Mouse (Mus musculus): Measurements from ENCODE around the gene Uaca.
A peak's percentile ranks its signal among the peaks of the same experiment; 100 is the strongest.

Uaca gene

DNA sequence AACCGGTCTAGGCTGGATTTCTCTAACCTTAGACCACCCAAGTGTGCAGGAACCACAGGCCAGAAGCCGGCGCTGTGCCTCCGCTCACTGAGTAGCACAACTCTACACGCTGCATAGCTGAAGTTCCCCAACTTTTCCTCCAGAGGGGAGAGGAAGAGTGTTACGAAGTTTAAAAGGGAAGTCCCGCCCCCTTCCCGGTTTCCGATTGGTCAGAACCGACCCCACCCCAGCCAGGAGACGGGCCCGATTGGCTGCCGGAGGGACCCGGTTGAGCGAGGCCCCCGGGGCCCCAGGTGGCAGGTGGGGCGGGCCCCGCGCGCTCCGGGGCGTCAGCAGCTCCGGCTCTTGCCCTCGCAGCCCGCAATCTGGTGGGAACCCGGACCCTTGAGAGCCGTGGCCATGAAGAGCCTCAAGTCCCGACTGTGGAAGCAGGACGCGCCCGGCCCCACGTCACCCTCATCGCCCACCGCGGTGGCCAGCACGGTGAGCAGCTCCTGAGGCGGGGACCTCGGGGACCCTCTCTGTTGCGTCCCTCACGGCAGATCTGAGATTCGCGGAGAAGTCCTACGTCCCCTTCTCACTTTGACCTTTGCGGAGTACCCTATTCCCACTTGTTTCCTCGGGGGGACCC is at the start of gene Uaca:
Uaca (plus strand) TSS at position 333 of the 631 bp plus-strand sequence.
- peak; percentile 48 for DNase-seq

- DNase-seq = no peak
These were observed 49.4 kb upstream of the Uaca start for GRCm38 (mm10) chr9:60744971-60745370.

GRCm38 (mm10) chr9:60746561-60746960 is 47.8 kb upstream of the Uaca start:
- DNase-seq = no peak

DNA sequence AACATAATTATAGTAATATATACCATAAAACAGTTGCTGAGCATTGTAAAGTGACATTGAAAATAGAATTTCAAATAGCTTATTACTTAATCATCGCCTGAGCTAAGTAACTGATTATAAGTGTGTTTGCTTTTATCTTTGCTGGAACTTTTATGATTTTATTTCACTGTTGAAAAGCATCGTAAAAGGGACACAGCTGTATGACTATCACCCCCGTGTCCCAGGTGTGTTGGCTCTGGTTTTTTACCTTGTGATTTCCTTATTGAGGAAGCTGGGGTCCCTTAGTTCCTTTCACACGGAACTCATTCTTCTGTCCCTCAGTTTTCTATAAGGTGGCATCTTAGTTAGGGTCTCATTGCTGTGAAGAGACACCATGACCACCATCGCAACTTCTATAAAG is 46.7 kb upstream of the Uaca start:
- DNase-seq = no peak

GRCm38 (mm10) chr9:60748191-60748590 is 46.2 kb upstream of the Uaca start:
- DNase-seq = no peak

- no peak for DNase-seq
These were observed 45.2 kb upstream of the Uaca start for GRCm38 (mm10) chr9:60749105-60749504.

DNA sequence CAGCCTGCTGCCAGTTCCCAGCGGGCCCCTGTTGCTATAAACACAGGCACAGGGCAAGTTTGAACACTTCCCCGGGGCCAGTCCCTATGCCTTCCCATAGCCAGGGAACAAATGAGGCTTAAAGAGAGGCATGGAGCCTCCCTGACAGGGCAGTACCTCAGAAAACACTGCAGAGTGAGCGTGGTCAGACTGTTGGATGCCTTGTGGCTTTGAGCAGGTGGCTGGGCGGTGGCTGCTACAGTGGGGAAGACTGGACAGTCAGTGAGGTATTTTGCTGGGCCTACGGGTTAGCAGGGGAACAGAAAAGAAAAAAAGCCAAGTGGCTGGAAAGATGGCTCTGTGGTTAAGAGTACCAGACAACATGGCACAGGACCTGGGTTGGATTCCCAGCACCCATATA is 43.2 kb upstream of the Uaca start:
- DNase-seq = no peak

DNA sequence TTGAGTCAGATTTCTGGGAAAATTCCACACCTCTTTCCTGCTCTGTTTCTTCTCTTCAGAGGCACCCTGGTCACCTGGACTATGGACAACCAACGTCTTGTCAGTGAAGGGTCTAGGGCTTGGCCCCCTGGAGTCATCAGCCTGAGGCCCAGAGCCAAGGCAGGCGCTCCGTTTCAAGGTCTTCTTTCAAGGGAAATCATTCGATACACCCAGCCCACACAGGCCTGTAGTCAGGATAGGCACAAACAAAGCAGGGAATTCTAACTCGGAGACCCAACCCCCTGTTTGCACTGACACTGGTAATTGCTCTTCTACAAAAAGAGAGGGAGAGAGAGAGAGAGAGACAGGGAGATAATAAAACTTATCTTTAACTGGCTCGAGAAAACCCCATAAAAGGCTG is 42.4 kb upstream of the Uaca start:
- no peak for DNase-seq

- DNase-seq = no peak
These were observed 41.7 kb upstream of the Uaca start for GRCm38 (mm10) chr9:60752636-60753035.

GRCm38 (mm10) chr9:60756258-60756657 is 38.1 kb upstream of the Uaca start:
- peak; percentile 38 for DNase-seq

- no peak for DNase-seq
These were observed 37.2 kb upstream of the Uaca start for GRCm38 (mm10) chr9:60756866-60757740.

- DNase-seq = no peak
These were observed 36.5 kb upstream of the Uaca start for GRCm38 (mm10) chr9:60757817-60758216.

- DNase-seq = no peak
These were observed 34.8 kb upstream of the Uaca start for GRCm38 (mm10) chr9:60759436-60760007.

GRCm38 (mm10) chr9:60765181-60765580 is 29.2 kb upstream of the Uaca start:
- no peak for DNase-seq

GRCm38 (mm10) chr9:60768393-60768792 is 25.9 kb upstream of the Uaca start:
- DNase-seq = no peak

- no peak for DNase-seq
These were observed 24.6 kb upstream of the Uaca start for GRCm38 (mm10) chr9:60769711-60770111.

DNA sequence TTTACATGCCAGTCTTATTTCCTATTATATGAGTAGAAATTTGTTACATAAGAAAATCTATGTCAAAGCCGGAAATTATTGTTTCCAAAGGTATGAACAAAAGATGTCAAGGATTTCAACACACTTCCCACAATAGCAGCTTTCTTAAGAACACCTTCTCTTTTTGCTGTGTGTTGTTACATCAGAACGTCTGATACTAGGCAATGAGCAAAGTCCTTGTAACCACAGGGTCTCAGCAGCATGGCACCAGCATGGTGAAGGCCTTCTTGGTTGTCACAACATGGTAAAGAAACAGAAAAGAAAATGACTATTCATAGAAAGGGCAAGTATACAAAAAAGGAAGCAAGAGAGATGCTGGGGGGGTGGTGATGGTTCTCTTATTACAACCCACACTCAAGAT is 20.6 kb upstream of the Uaca start:
- no peak for DNase-seq

DNA sequence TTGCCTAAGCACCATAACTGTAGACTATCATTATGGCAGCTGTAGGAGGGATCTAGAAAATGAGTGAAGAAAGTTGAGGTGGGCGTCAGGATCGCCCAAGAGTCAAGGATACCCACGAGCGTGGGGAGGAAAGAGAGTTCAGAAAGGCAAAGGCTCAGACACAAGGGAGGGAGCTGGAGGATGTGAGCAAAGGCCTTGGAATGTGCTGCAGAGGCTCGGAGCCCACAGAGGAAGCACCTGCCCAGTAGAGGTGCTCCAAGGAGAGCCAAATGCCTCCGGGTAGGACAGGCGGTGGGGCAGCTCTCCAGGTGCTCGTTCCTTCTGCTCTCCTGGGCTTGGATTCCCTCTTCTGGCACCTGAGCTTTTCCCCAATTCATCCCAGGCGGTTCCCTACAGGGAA is 17.4 kb upstream of the Uaca start:
- no peak for DNase-seq

GRCm38 (mm10) chr9:60782057-60782789 is 12.1 kb upstream of the Uaca start:
- no peak for DNase-seq

GRCm38 (mm10) chr9:60785069-60785468 is 9.3 kb upstream of the Uaca start:
- DNase-seq = no peak

- DNase-seq = no peak
These were observed 6.7 kb upstream of the Uaca start for GRCm38 (mm10) chr9:60787517-60788110.

GRCm38 (mm10) chr9:60790282-60790681 is 4.1 kb upstream of the Uaca start:
- no peak for DNase-seq

DNA sequence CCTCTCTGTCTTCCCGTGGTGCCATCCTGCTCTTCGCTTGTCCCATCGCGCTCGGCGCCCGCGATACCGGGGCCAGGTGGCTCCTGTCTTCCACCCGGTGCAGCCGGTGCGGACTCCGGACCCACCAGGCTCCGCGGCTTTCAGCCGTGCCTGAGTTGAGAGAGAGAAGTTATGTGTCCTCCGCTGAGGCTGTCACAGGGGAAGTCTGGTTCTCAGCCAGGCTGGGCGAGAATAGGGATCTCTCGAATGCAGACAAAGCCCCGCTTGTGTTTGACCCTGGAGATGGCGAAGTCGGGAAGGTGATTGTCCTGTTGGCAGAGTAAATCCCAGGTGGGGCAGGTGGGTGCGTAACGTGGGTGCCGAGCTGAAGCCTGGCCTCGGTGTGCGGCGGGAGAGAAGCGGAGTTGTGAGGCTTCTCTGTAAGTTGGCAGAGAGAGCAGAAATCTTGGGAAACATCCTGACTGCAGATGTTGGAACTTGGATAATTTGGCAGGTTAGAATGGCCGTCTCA is 554 bp downstream of the Uaca start:
- DNase-seq = peak; percentile 11

All from cerebellum, adult 8-10 months (tissue).